Mouse (Mus musculus): ENCODE measurements around the gene Pdxdc1. TPM values are rescaled to one million over a fixed set of nuclear protein-coding genes. Genes with fewer than 3 reads are reported as not detected.
A peak's percentile ranks its signal among the peaks of the same experiment; 100 is the strongest.
"Not testable (repeated sequence)": the region's sequence is repeated elsewhere in the genome, so short reads cannot be mapped to it uniquely, and the experiment has no call there.

Pdxdc1 gene
- polyA plus RNA-seq, 1 experiment = 77.3 TPM

GRCm38 (mm10) chr16:13892850-13893249 lies 10.1 kb downstream of the Pdxdc1 start:
- DNase-seq = no peak
- H3K36me3 ChIP-seq (ENCODE audit: control insufficient read depth, insufficient read depth, low read length) = no peaks in the 10 kb centered on the region; the same call in 1 of the 2 replicates
- no peaks in the 10 kb centered on the region for H3K27me3 ChIP-seq (replicated peaks; ENCODE audit: control insufficient read depth, insufficient read depth, low read length)
- no peaks in the 10 kb centered on the region; the same call in 1 of the 2 replicates for H3K4me1 ChIP-seq (ENCODE audit: control insufficient read depth, insufficient read depth, low read length)
- TF ChIP-seq POLR2A (IDR thresholded peaks at IDR 0.05; ENCODE audit: low read depth, low read length) (no peak), CTCF (conservative IDR thresholded peaks at IDR 0.05; ENCODE audit: insufficient read depth, insufficient read length, low read depth, low read length) (no peak)
- H3K4me3 ChIP-seq (ENCODE audit: insufficient read depth, low read depth, low read length) = no peak overlapping the region
- H3K27ac ChIP-seq (ENCODE audit: insufficient read depth, low read depth, low read length) = no peak overlapping the region

GRCm38 (mm10) chr16:13890449-13890848 lies 12.5 kb downstream of the Pdxdc1 start:
- TF ChIP-seq CTCF (conservative IDR thresholded peaks at IDR 0.05; ENCODE audit: insufficient read depth, insufficient read length, low read depth, low read length) (no peak), POLR2A (IDR thresholded peaks at IDR 0.05; ENCODE audit: low read depth, low read length) (no peak)
- Histone ChIP-seq H3K27me3 (replicated peaks; ENCODE audit: control insufficient read depth, insufficient read depth, low read length) (no peaks in the 10 kb centered on the region), H3K36me3 (ENCODE audit: control insufficient read depth, insufficient read depth, low read length) (no peaks in the 10 kb centered on the region; the same call in 1 of the 2 replicates), H3K27ac (ENCODE audit: insufficient read depth, low read depth, low read length) (no peak overlapping the region), H3K4me3 (ENCODE audit: insufficient read depth, low read depth, low read length) (no peak overlapping the region), H3K4me1 (ENCODE audit: control insufficient read depth, insufficient read depth, low read length) (no peaks in the 10 kb centered on the region; the same call in 1 of the 2 replicates)
- DNase-seq = no peak
- WGBS = 88% methylated on average over 2 of the region's 2 CpGs

- Histone ChIP-seq H3K27me3 (replicated peaks; ENCODE audit: control insufficient read depth, insufficient read depth, low read length) (no peaks in the 10 kb centered on the region), H3K4me3 (ENCODE audit: insufficient read depth, low read depth, low read length) (no peak overlapping the region), H3K4me1 (ENCODE audit: control insufficient read depth, insufficient read depth, low read length) (no peaks in the 10 kb centered on the region), H3K36me3 (ENCODE audit: control insufficient read depth, insufficient read depth, low read length) (peaks cover 4% of the 10 kb centered on the region), H3K27ac (ENCODE audit: insufficient read depth, low read depth, low read length) (no peak overlapping the region)
- DNase-seq = no peak
- 32% methylated on average over 3 of the region's 3 CpGs for WGBS
- no peak for TF ChIP-seq POLR2A (IDR thresholded peaks at IDR 0.05; ENCODE audit: low read depth, low read length)
- no peak for TF ChIP-seq CTCF (conservative IDR thresholded peaks at IDR 0.05; ENCODE audit: insufficient read depth, insufficient read length, low read depth, low read length)
Observed at GRCm38 (mm10) chr16:13883094-13883774, 19.7 kb downstream of the Pdxdc1 start.

- H3K36me3 ChIP-seq (ENCODE audit: control insufficient read depth, insufficient read depth, low read length) = peaks cover 12% of the 10 kb centered on the region
- WGBS = 93% methylated on average over 4 of the region's 4 CpGs
- H3K4me1 ChIP-seq (ENCODE audit: control insufficient read depth, insufficient read depth, low read length) = no peaks in the 10 kb centered on the region
- no peak overlapping the region for H3K4me3 ChIP-seq (ENCODE audit: insufficient read depth, low read depth, low read length)
- no peak for DNase-seq
- no peak overlapping the region for H3K27ac ChIP-seq (ENCODE audit: insufficient read depth, low read depth, low read length)
- no peak for TF ChIP-seq POLR2A (IDR thresholded peaks at IDR 0.05; ENCODE audit: low read depth, low read length)
- no peak for TF ChIP-seq CTCF (conservative IDR thresholded peaks at IDR 0.05; ENCODE audit: insufficient read depth, insufficient read length, low read depth, low read length)
- no peaks in the 10 kb centered on the region for H3K27me3 ChIP-seq (replicated peaks; ENCODE audit: control insufficient read depth, insufficient read depth, low read length)
Observed at GRCm38 (mm10) chr16:13875483-13875882, 27.4 kb downstream of the Pdxdc1 start.

- no peak overlapping the region for H3K27ac ChIP-seq (ENCODE audit: insufficient read depth, low read depth, low read length)
- TF ChIP-seq POLR2A (IDR thresholded peaks at IDR 0.05; ENCODE audit: low read depth, low read length) = no peak
- TF ChIP-seq CTCF (conservative IDR thresholded peaks at IDR 0.05; ENCODE audit: insufficient read depth, insufficient read length, low read depth, low read length) = no peak
- H3K4me1 ChIP-seq (ENCODE audit: control insufficient read depth, insufficient read depth, low read length) = no peaks in the 10 kb centered on the region
- no peaks in the 10 kb centered on the region for H3K27me3 ChIP-seq (replicated peaks; ENCODE audit: control insufficient read depth, insufficient read depth, low read length)
- 65% methylated on average over 42 of the region's 42 CpGs for WGBS
- peaks cover 8% of the 10 kb centered on the region for H3K36me3 ChIP-seq (ENCODE audit: control insufficient read depth, insufficient read depth, low read length)
- H3K4me3 ChIP-seq (ENCODE audit: insufficient read depth, low read depth, low read length) = no peak overlapping the region
- DNase-seq = no peak
Observed at GRCm38 (mm10) chr16:13867910-13868514, 34.9 kb downstream of the Pdxdc1 start.

GRCm38 (mm10) chr16:13867406-13867805 lies 35.5 kb downstream of the Pdxdc1 start:
- 64% methylated on average over 5 of the region's 5 CpGs for WGBS
- not testable (repeated sequence) for H3K27ac ChIP-seq (ENCODE audit: insufficient read depth, low read depth, low read length); H3K27me3 ChIP-seq (replicated peaks; ENCODE audit: control insufficient read depth, insufficient read depth, low read length); H3K4me3 ChIP-seq (ENCODE audit: insufficient read depth, low read depth, low read length); H3K36me3 ChIP-seq (ENCODE audit: control insufficient read depth, insufficient read depth, low read length); DNase-seq; H3K4me1 ChIP-seq (ENCODE audit: control insufficient read depth, insufficient read depth, low read length)

GRCm38 (mm10) chr16:13866616-13867015 lies 36.3 kb downstream of the Pdxdc1 start:
- Histone ChIP-seq H3K4me1 (ENCODE audit: control insufficient read depth, insufficient read depth, low read length) (no peaks in the 10 kb centered on the region), H3K27ac (ENCODE audit: insufficient read depth, low read depth, low read length) (peak overlapping the region; percentile 16; the same call in 1 of the 2 replicates), H3K4me3 (ENCODE audit: insufficient read depth, low read depth, low read length) (no peak overlapping the region), H3K36me3 (ENCODE audit: control insufficient read depth, insufficient read depth, low read length) (peaks cover 5% of the 10 kb centered on the region), H3K27me3 (replicated peaks; ENCODE audit: control insufficient read depth, insufficient read depth, low read length) (no peaks in the 10 kb centered on the region)
- TF ChIP-seq CTCF (conservative IDR thresholded peaks at IDR 0.05; ENCODE audit: insufficient read depth, insufficient read length, low read depth, low read length) = no peak
- TF ChIP-seq POLR2A (IDR thresholded peaks at IDR 0.05; ENCODE audit: low read depth, low read length) = no peak
- 46% methylated on average over 5 of the region's 5 CpGs for WGBS
- DNase-seq = peak; percentile 25
